Mouse (Mus musculus) A20 (cell line): ENCODE results near the gene Higd1a.

Experiments used
- DNase-seq: peaks from one replicate; pipeline ENCODE4 v3.0.0-alpha.2; 2011; ENCODE audit warnings: low read depth, low spot score

The Higd1a gene

GRCm38 (mm10) chr9:121798887-121799520, 59.2 kb downstream of the Higd1a start:
- DNase-seq, result no peak
